Mouse (Mus musculus): ENCODE measurements around the gene Klhl21. TPM values are rescaled to one million over a fixed set of nuclear protein-coding genes. Genes with fewer than 3 reads are reported as not detected.

The Klhl21 gene
- polyA plus RNA-seq, 1 experiment from 2014 or later: 28.4 TPM

- Histone ChIP-seq H3K36me3 (peaks cover 68% of the 10 kb centered on the region), H3K4me1 (peaks cover 58% of the 10 kb centered on the region), H3K27ac (peak overlapping the region; percentile 39; the same call in 1 of the 2 replicates), H3K9me3 (no peaks in the 10 kb centered on the region), H3K4me3 (peak overlapping the region; percentile 96), H3K27me3 (ENCODE audit: insufficient read depth, poor library complexity, severe bottlenecking) (no peaks in the 10 kb centered on the region)
- no peak for DNase-seq (ENCODE audit: low spot score)
- 75% methylated on average over 12 of the region's 12 CpGs for WGBS
Observed at GRCm38 (mm10) chr4:152013036-152013813, 4.6 kb downstream of the Klhl21 start.

- Histone ChIP-seq H3K4me3 (no peak overlapping the region), H3K4me1 (peaks cover 15% of the 10 kb centered on the region; the same call in 1 of the 2 replicates), H3K27me3 (ENCODE audit: insufficient read depth, poor library complexity, severe bottlenecking) (no peaks in the 10 kb centered on the region), H3K36me3 (peaks cover 100% of the 10 kb centered on the region), H3K27ac (no peak overlapping the region), H3K9me3 (no peaks in the 10 kb centered on the region)
- no peak for DNase-seq (ENCODE audit: low spot score)
- 84% methylated on average over 6 of the region's 6 CpGs for WGBS
Observed at GRCm38 (mm10) chr4:152019073-152019472, 10.5 kb downstream of the Klhl21 start.

DNA sequence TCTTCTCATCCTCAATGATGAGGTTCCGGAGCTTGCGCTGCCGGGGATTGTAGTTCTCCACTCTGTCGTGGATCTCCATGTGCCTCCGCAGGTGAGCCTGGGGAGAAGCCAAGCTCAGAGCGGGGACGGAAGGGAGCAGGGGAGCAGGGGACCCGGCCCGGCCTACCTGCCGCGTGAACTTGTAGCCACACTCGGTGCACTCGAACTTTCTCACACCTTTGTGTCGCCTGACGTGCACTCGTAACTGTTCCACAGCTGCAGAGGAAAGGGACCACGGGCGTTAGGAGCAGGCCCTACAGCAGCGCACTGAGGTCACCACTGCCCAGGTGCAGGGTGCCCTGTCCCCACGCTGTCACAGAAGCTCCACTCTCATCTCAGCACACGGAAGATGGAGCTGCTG, 11.4 kb downstream of the Klhl21 start:
- Histone ChIP-seq H3K4me3 (no peak overlapping the region), H3K4me1 (peaks cover 16% of the 10 kb centered on the region), H3K9me3 (no peaks in the 10 kb centered on the region), H3K27me3 (ENCODE audit: insufficient read depth, poor library complexity, severe bottlenecking) (no peaks in the 10 kb centered on the region), H3K27ac (no peak overlapping the region), H3K36me3 (peaks cover 96% of the 10 kb centered on the region)
- DNase-seq (ENCODE audit: low spot score): no peak
- WGBS: 92% methylated on average over 21 of the region's 21 CpGs

GRCm38 (mm10) chr4:152021568-152022097, 13.0 kb downstream of the Klhl21 start:
- Histone ChIP-seq H3K4me1 (peaks cover 28% of the 10 kb centered on the region), H3K4me3 (no peak overlapping the region), H3K36me3 (peaks cover 85% of the 10 kb centered on the region), H3K27me3 (ENCODE audit: insufficient read depth, poor library complexity, severe bottlenecking) (no peaks in the 10 kb centered on the region), H3K9me3 (no peaks in the 10 kb centered on the region), H3K27ac (no peak overlapping the region)
- DNase-seq (ENCODE audit: low spot score): no peak
- WGBS: 76% methylated on average over 12 of the region's 12 CpGs

GRCm38 (mm10) chr4:152022506-152022905, 13.9 kb downstream of the Klhl21 start:
- peaks cover 76% of the 10 kb centered on the region for H3K36me3 ChIP-seq
- 88% methylated on average over 8 of the region's 8 CpGs for WGBS

GRCm38 (mm10) chr4:152024525-152024924, 15.9 kb downstream of the Klhl21 start:
- Histone ChIP-seq H3K9me3 (no peaks in the 10 kb centered on the region), H3K27me3 (ENCODE audit: insufficient read depth, poor library complexity, severe bottlenecking) (no peaks in the 10 kb centered on the region), H3K4me3 (no peak overlapping the region), H3K36me3 (peaks cover 56% of the 10 kb centered on the region), H3K27ac (no peak overlapping the region), H3K4me1 (peaks cover 43% of the 10 kb centered on the region)
- 89% methylated on average over 11 of the region's 11 CpGs for WGBS
- no peak for DNase-seq (ENCODE audit: low spot score)

More at GRCm38 (mm10) chr4:152022506-152022905, 13.9 kb downstream of the Klhl21 start:
- H3K4me3 ChIP-seq: no peak overlapping the region
- no peak for DNase-seq (ENCODE audit: low spot score)
- H3K27me3 ChIP-seq (ENCODE audit: insufficient read depth, poor library complexity, severe bottlenecking): no peaks in the 10 kb centered on the region
- no peak overlapping the region for H3K27ac ChIP-seq
- no peaks in the 10 kb centered on the region for H3K9me3 ChIP-seq
- H3K4me1 ChIP-seq: peaks cover 32% of the 10 kb centered on the region

DNA sequence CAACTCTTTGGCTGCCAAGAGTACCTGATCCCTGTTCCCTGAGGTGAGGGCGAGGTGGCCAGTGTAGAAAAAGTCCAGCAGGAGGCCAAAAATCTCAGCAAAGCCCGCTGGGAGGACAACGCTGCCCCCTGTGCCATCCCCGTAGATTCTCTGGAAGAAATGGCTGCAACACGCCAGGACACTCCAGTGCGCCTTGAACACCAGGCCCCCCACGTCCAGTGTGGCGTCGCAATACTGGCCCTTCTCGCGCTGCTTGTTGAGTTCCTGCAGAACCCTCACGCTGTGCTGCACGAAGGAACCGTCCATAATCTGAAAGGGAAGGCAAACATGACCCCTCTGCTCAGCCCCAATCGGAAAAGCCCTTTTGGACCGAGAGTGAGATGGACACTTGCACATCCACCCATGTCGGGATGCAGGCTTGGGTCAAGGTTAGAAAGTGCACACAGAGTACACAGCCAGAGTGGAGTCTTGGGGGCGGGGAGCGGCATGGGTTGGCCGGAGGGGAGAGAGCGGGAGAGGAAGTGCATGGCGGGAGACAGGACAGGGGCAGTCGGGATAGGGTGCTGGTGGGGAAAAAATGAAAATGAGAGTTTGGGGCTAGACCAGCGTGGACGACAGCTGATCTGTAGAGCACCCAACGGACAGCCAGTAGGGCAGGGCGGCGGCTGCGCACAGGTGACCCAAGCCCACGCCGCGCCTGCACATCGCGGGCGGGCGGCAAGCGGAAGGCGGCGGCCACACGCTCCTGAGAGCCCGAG, 18.3 kb downstream of the Klhl21 start:
- H3K4me3 ChIP-seq: peak overlapping the region; percentile 85
- H3K9me3 ChIP-seq: no peaks in the 10 kb centered on the region
- peak overlapping the region; percentile 90 for H3K27ac ChIP-seq
- WGBS: 2% methylated on average over 39 of the region's 41 CpGs
- peak; percentile 81 for DNase-seq (ENCODE audit: low spot score)
- peaks cover 11% of the 10 kb centered on the region; the same call in 1 of the 2 replicates for H3K27me3 ChIP-seq (ENCODE audit: insufficient read depth, poor library complexity, severe bottlenecking)
- H3K4me1 ChIP-seq: peaks cover 42% of the 10 kb centered on the region
- H3K36me3 ChIP-seq: peaks cover 32% of the 10 kb centered on the region

GRCm38 (mm10) chr4:152027524-152027923, 18.9 kb downstream of the Klhl21 start, which contains the start of gene Zbtb48:
Gene Zbtb48 (minus strand): TSS chr4:152027671.
- no peaks in the 10 kb centered on the region for H3K9me3 ChIP-seq
- peak; percentile 99 for DNase-seq (ENCODE audit: low spot score)
- H3K27me3 ChIP-seq (ENCODE audit: insufficient read depth, poor library complexity, severe bottlenecking): peaks cover 17% of the 10 kb centered on the region; the same call in 1 of the 2 replicates
- under 1% methylated on average over 35 of the region's 35 CpGs for WGBS
- H3K27ac ChIP-seq: peak within 1 kb of the TSS; percentile 90
- H3K4me1 ChIP-seq: peaks cover 45% of the 10 kb centered on the region
- H3K4me3 ChIP-seq: peak within 1 kb of the TSS; percentile 85
- peaks cover 26% of the 10 kb centered on the region for H3K36me3 ChIP-seq

DNA sequence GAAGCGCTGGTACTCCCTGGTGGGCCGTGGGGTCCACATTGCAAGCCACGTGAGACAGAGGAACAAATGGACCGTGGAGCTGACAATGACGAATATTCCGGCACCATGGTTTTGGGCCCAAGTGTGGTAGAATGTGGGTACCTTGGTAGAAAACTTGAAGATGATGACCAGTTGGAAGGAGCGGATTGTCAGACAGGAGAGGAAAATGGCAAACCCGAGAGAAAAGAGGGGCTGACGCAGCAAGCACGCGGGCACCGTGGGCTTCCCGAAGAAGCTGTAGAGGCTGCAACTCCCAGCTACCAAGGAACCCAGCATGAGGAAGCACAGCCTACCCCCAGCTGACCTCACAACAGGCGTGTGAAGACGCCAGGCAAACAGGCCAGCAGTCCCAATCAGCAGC, 19.9 kb downstream of the Klhl21 start:
- peaks cover 46% of the 10 kb centered on the region for H3K4me1 ChIP-seq
- no peaks in the 10 kb centered on the region for H3K9me3 ChIP-seq
- WGBS: 56% methylated on average over 15 of the region's 15 CpGs
- H3K4me3 ChIP-seq: peak overlapping the region; percentile 85
- H3K27ac ChIP-seq: no peak overlapping the region
- H3K27me3 ChIP-seq (ENCODE audit: insufficient read depth, poor library complexity, severe bottlenecking): peaks cover 25% of the 10 kb centered on the region; the same call in 1 of the 2 replicates
- no peak for DNase-seq (ENCODE audit: low spot score)
- peaks cover 17% of the 10 kb centered on the region for H3K36me3 ChIP-seq

DNA sequence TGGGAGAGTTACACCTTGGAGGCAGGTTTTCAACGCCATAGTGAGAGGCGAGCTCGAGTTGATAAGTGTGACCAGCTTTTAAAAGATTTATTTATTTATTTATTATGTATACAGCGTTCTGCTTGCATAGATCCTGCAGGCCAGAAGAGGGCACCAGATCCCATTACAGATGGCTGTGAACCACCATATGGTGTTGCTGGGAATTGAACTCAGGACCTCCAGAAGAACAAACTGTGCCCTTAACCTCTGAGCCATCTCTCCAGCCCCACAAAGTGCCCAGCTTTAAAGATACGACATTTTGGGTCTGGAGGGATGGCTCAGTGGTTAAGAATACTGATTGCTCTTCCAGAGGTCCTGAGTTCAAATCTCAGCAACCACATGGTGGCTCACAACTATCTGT, 20.5 kb downstream of the Klhl21 start:
- 32% methylated on average over 5 of the region's 5 CpGs for WGBS
- H3K36me3 ChIP-seq: peaks cover 10% of the 10 kb centered on the region
- H3K4me1 ChIP-seq: peaks cover 46% of the 10 kb centered on the region
- no peak for DNase-seq (ENCODE audit: low spot score)
- no peaks in the 10 kb centered on the region for H3K9me3 ChIP-seq
- H3K4me3 ChIP-seq: no peak overlapping the region
- peaks cover 31% of the 10 kb centered on the region; the same call in 1 of the 2 replicates for H3K27me3 ChIP-seq (ENCODE audit: insufficient read depth, poor library complexity, severe bottlenecking)
- no peak overlapping the region for H3K27ac ChIP-seq

- Histone ChIP-seq H3K4me3 (no peak overlapping the region), H3K27me3 (ENCODE audit: insufficient read depth, poor library complexity, severe bottlenecking) (peaks cover 33% of the 10 kb centered on the region; the same call in 1 of the 2 replicates), H3K27ac (no peak overlapping the region), H3K9me3 (no peaks in the 10 kb centered on the region), H3K36me3 (peaks cover 5% of the 10 kb centered on the region; the same call in 1 of the 2 replicates), H3K4me1 (peaks cover 40% of the 10 kb centered on the region)
- WGBS: 80% methylated on average over 4 of the region's 4 CpGs
- no peak for DNase-seq (ENCODE audit: low spot score)
Observed at GRCm38 (mm10) chr4:152029997-152030396, 21.4 kb downstream of the Klhl21 start.

GRCm38 (mm10) chr4:152032922-152033321, 24.3 kb downstream of the Klhl21 start:
- H3K36me3 ChIP-seq: no peaks in the 10 kb centered on the region
- 86% methylated on average over 13 of the region's 13 CpGs for whole genome bisulfite sequencing
- DNase-seq (ENCODE audit: low spot score): no peak
- H3K9me3 ChIP-seq: no peaks in the 10 kb centered on the region
- no peak overlapping the region for H3K27ac ChIP-seq
- no peak overlapping the region for H3K4me3 ChIP-seq
- H3K4me1 ChIP-seq: peaks cover 16% of the 10 kb centered on the region; the same call in 1 of the 2 replicates
- H3K27me3 ChIP-seq (ENCODE audit: insufficient read depth, poor library complexity, severe bottlenecking): peaks cover 33% of the 10 kb centered on the region; the same call in 1 of the 2 replicates

All from heart, embryonic 10.5 days (tissue).